Mouse (Mus musculus) brown adipose tissue, adult 24 weeks (tissue): ENCODE results near the gene Mmp9. TPM values are rescaled to one million over a fixed set of nuclear protein-coding genes. Genes with fewer than 3 reads are reported as not detected.

ENCODE experiments used
- H3K27ac ChIP-seq: fragments of 200-500 bp; replicated peaks from 2 replicates; pipeline ENCODE4 v1.5.1; 2012; ENCODE audit warnings: low read depth, mild to moderate bottlenecking, low read length
- H3K4me1 ChIP-seq: fragments of 200-500 bp; 2 replicates; pipeline ENCODE4 v1.6.1; 2012; ENCODE audit warnings: low read length, mixed read lengths; ENCODE audit not compliant: control insufficient read depth, insufficient read depth, insufficient read length
- H3K4me3 ChIP-seq: fragments of 200-500 bp; 2 replicates; pipeline ENCODE4 v1.5.1; 2012; ENCODE audit warnings: low read depth, mild to moderate bottlenecking, low read length, moderate library complexity; ENCODE audit not compliant: insufficient read depth
- polyA plus RNA-seq: library from polyadenylated mRNA; stranded (reverse); fragments of >200 nt; gene quantifications from 2 replicates; pipeline ENCODE4 v1.2.4, GENCODE M21; 2012; ENCODE audit not compliant: missing spikeins, insufficient read depth, insufficient read length

Mmp9 gene
- polyA plus RNA-seq, 1 experiment, result 6.9 TPM

DNA sequence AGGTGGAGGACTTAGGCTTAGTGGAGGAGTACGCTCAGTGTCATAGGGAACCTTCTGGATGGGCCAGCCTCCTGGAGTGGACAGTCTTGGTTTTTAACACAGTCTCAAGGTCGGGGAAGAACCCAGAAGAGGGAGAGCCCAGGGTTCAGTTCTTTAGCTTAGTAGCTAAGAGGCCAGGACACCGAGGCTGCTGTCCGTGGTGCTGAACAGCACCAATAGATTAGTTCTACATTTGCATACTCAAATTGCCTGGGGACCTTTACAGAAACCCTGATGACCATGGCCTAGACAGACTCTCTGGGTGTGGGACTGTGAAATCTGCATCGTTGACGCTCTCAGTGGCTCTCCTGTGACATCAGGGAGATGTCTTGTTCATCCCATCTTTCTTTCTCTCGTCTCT lies 39.2 kb downstream of the Mmp9 start:
- no peak overlapping the region for H3K4me3 ChIP-seq
- peaks cover 3% of the 10 kb centered on the region; the same call in 1 of the 2 replicates for H3K4me1 ChIP-seq
- H3K27ac ChIP-seq, result no peak overlapping the region

DNA sequence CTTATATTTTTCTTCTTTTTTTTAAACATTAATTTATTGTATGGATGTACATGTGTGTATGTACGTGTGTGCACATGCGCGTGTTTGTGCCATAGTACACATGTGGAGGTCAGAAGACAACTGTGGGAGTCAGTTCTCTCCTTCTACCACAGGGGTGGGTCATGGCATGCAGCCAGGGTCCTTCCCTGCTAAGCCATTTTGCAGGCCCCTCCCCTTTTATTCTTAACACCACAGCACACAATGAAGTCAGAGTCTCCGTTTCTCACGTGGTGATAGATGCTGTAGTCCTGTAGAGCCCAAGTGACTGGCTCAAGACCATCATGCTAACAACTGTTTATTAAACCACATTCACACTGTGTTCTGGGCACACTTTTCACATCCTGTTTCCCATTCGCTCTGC lies 45.4 kb downstream of the Mmp9 start:
- Histone ChIP-seq H3K4me3 (no peak overlapping the region), H3K27ac (no peak overlapping the region)

DNA sequence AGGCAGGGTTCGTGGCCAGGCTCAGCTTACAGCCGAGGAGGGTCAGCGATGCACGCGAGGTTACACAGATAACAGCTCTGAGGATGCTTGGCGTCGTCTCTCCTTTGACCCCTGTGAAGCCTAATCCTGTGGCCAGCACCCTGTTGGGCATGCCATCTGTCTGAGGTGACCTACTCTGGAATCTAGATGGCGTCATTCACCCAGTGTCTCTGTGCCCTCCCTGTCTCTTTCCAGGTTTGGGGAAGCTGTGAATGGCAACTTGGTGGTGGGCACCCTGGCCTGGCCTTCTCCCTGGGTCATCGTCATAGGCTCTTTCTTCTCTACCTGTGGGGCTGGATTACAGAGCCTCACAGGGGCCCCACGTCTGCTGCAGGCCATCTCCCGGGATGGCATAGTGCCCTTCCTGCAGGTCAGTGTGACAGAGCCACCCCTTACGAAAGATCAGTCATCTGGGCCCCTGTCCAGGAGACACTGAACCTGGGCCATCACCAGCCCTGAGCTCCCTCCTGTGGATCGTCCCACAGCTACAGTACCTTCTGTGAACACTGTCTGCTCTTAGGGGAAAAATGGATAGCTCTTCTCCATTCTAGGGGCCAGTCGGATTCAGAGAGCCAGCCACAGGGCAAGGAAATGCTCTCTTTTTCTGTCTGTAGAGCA lies 45.9 kb downstream of the Mmp9 start:
- no peak overlapping the region for H3K4me3 ChIP-seq
- H3K27ac ChIP-seq, result no peak overlapping the region
- peaks cover 5% of the 10 kb centered on the region; the same call in 1 of the 2 replicates for H3K4me1 ChIP-seq

More for the DNA sequence above, 45.4 kb downstream of the Mmp9 start:
- H3K4me1 ChIP-seq, result peaks cover 5% of the 10 kb centered on the region; the same call in 1 of the 2 replicates

DNA sequence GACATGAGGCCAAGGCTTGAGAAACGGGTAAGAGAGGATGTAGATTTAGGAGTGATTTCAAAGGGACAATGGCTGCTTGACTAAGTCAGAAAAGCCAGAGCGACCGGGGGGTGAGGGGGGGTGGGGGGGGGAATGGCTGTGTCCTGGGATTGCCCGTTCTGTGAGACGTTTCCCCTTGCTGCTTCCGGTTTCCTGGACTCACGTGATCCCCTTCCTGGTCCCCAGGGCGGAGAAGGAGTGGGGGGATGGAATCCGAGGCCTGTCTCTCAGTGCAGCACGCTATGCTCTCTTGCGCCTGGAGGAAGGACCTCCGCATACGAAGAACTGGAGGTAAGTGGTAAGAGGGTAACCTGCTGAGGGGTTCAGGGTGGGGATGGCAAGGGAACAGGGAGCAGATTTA lies 48.2 kb downstream of the Mmp9 start:
- peak overlapping the region; percentile 41 for H3K4me3 ChIP-seq
- H3K4me1 ChIP-seq, result peaks cover 5% of the 10 kb centered on the region; the same call in 1 of the 2 replicates
- peak overlapping the region; percentile 49; the same call in 1 of the 2 replicates for H3K27ac ChIP-seq

DNA sequence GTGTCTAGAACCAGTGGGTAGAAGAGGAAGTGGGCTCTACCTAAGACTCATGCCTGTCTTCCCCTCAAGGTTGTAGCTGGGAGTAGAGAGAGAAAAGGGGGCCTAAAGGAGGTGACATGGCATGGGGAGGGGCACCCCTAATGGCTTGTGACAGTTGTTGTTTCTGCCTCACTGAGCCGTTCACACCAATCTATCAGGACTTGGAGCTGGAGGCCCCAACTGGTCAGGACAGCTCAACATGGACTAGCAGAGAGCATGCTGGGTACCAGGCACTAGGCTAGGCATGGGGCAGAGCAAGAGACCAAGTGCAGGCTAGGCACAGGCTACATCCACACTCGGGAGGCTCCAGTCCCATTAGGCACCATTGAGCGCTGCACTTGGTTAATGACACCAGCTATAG lies 50.5 kb downstream of the Mmp9 start:
- H3K4me3 ChIP-seq, result no peak overlapping the region
- H3K27ac ChIP-seq, result no peak overlapping the region
- 0 out of 2 replicates have a peak, but pooled peaks cover 2% of the 10 kb centered on the region for H3K4me1 ChIP-seq

DNA sequence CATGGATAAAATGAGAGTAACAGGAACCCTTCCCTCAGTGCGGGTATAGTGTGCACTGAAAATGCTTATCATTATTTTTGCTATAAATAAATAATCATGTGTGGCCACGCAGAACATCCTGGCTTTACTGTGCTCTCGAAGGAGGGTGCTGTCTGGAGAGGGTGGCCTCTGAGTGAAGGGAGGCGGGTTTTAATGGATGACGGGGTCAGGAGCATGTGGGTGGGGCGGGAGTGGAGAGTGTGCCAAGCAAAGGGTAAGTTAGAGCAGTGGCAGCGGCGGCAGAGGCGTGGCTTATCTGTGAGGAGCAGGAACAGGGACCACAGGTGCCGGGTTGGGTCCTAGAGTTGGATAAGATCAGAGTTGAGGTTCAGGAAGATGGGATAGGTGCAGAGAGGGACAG lies 51.2 kb downstream of the Mmp9 start:
- Histone ChIP-seq H3K4me1 (0 out of 2 replicates have a peak, but pooled peaks cover 2% of the 10 kb centered on the region), H3K4me3 (no peak overlapping the region), H3K27ac (no peak overlapping the region)

DNA sequence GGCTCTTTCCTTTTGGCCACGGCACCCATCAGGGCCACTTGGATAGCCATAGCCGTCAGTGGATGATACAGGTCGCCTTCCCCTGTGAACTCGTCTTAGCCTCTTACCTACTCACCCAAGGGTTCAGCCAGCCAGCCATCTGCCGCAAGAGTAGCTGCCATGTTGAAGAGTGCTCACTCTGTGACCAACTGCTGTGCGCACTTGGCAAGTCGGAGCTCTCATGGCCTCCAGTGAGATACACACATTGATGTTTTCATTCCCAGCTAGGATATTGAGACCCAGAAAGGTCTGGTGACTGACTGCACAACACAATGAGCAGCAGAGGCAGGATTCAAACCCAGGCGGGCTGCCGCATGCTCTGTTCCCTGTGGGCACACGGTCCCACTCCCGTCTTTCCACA lies 53.6 kb downstream of the Mmp9 start:
- H3K4me1 ChIP-seq, result no peaks in the 10 kb centered on the region; the same call in 1 of the 2 replicates
- no peak overlapping the region for H3K27ac ChIP-seq
- no peak overlapping the region for H3K4me3 ChIP-seq

DNA sequence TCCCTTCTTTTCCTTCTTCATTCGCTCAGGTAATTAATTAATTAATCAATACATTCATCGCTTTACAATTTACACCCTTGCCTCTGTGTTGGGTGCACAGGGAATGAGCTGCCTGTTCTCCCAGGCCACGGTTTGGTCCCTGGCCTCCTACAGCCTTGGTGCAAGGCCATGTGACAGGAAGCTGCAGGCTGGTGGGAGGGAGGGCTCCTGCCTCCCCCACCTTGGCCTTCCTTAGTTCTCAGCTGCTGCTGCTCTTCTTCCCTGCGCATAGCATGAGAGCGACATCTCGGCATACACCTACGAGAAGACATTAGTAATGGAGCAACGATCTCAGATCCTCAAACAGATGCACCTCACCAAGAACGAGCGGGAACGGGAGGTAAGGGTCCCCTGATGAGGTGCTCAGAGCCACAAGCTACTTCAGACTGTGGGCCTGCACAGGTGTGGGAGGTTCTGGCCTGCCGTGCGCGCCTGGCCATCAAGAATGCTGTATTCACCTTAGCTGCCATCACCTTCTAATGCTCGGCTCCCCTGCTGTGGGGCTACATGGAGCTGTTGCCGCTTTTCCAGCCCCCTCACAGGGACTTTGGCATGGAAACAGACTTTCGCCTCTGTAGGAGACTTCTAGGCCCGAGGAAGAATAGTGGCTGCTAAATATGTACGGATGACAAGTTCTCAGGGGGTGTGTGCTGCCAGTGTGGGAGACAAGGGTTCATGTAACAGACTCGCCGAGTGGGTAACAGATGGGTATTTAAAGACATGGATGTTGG lies 54.3 kb downstream of the Mmp9 start:
- Histone ChIP-seq H3K27ac (no peak overlapping the region), H3K4me3 (no peak overlapping the region), H3K4me1 (no peaks in the 10 kb centered on the region; the same call in 1 of the 2 replicates)

DNA sequence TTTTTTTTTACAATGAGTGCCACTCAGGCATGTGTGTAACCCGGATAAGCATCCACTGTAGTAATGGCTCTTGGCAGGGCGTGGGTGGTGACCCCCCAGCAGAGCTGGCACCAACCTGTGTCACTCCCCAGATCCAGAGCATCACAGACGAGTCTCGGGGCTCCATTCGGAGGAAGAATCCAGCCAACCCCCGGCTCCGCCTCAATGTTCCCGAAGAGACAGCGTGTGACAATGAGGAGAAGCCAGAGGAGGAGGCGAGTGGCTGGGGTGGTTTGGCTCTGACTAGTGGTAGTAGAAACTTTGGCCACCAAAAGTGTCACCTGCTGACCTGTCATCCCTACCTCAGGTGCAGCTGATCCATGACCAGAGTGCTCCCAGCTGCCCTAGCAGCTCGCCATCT lies 55.4 kb downstream of the Mmp9 start:
- Histone ChIP-seq H3K4me1 (no peaks in the 10 kb centered on the region; the same call in 1 of the 2 replicates), H3K27ac (no peak overlapping the region), H3K4me3 (no peak overlapping the region)

DNA sequence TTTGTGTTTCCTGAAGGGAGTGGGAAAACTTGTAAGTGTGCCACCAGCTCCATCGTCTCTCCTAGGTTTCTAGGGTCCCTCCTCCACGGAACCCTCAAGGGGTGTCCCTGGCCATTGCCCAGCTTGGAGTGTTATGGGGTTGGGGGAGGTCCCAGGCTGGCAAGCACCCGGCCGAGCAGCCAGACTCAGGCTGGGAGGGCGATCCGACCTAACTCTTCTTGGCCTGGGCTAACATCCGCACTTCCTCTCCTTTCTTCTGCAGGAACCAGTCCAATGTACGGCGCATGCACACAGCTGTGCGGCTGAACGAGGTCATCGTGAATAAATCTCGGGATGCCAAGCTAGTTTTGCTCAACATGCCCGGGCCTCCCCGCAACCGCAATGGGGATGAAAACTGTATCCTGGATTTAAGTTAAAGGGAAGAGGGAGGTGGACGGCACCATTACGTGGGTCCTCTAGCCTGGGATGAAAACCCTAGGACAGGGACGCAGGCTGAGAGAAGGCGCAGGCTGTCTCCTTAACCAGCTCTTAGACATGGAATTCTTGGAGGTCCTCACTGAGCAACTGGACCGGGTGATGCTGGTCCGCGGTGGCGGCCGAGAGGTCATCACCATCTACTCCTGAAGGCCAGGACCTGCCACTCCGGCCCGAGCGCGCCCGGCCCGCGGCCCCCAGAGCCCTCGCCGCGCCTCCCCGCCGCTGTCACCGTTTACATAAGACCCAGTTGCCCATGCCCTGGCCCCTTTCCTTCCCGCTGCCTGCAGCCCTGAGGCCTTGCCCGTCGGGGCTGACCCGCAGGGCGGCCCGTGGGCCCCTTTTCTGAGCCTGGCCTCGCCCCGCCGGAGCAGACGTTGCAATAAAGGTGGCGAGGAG lies 56.5 kb downstream of the Mmp9 start:
- Histone ChIP-seq H3K27ac (no peak overlapping the region), H3K4me3 (peak overlapping the region; percentile 44), H3K4me1 (no peaks in the 10 kb centered on the region; the same call in 1 of the 2 replicates)

DNA sequence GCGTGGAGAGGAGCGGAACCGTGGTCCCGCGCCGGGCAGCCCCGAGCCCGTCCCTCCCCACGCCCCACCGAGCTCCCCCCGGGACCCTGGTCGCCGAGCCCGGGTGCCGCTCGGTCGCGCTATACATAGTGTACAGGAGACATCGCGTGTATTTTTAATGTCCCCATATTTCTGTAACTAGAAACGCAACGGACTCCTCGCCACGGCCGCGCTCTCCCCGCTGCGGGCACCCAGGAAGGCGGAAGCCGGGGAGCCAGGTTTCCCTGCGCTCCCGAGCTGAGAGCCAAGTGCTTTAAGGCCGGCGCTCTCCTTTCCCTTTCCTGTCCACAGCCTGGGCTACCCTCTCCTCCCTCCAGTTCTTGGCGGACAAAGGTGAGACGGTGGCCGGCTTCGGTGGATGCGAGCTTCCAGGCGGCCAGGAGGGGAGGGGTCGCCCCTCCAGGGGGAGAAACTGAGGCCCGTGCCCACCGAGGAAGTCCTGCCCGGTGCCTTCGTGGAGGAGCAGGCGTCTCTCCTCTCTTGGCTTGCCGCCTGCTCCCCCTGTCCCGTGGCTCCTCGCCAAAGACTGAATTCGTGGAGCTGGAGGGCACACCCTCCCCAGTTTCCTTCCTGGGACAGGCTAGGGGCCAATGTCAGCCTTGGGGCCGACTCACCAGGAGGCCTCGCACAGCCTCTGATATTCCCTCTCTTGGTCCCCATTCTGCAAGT lies 57.3 kb downstream of the Mmp9 start:
- H3K4me3 ChIP-seq, result peak overlapping the region; percentile 44
- H3K4me1 ChIP-seq, result no peaks in the 10 kb centered on the region; the same call in 1 of the 2 replicates
- H3K27ac ChIP-seq, result no peak overlapping the region

DNA sequence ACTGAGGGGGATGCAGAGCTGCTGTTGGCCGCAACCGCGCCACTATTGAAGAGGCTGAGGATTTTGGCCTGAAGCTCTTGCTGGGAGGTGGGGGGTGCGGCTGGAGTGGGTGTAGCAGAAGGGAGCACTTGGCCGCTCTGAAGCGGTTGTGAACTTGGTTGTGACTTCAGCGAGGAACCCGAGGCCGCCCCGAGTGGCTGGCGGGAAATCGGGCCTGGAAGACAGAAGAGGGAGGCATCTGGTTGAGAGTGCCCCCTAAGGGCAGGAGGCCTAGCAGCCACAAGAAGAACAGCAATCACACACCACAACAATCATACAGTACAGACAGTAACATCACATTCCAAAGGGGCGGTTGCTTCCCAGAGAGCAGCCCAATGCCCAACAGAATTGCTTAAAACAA lies 61.4 kb downstream of the Mmp9 start:
- Histone ChIP-seq H3K27ac (no peak overlapping the region), H3K4me3 (no peak overlapping the region), H3K4me1 (no peaks in the 10 kb centered on the region; the same call in 1 of the 2 replicates)

DNA sequence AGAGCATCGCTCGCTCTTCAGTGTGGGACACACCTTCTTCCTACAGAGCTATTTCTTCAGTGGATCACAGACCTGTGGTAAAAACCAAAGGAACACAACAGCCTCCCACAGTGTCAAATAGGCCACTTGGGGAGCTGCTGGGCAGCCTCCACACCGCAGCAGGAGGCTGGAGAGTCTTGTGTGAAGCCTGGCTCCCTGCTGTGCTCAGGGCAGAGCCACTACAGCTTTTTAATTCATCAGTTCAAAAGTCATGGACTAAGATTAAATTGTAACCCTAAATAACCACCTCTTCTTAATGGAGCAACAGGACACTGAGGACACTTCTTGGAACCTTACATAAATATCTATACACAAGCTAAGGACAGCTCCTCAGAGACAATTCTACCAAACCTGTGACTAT lies 62.5 kb downstream of the Mmp9 start:
- H3K4me3 ChIP-seq, result no peak overlapping the region
- no peak overlapping the region for H3K27ac ChIP-seq
- no peaks in the 10 kb centered on the region; the same call in 1 of the 2 replicates for H3K4me1 ChIP-seq

DNA sequence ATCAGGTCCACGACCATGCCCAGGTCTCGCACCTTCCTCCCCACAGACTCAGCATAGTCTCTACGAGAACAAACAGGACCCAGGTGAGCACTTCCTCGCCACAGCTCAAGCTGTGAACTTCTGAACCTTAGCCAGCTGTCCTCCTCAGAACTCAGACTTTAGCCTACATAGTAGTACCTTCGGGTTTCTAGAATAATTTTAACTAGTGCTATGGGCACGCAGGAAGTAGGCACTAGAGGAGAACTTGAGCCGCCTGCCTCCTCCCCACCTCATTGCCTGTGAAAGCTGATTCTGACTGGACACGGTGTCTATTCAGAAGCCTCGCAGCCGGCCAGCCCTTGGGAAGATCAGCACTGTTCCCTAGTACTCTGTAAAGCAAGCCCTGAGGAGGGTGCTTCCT lies 63.7 kb downstream of the Mmp9 start:
- Histone ChIP-seq H3K4me3 (no peak overlapping the region), H3K27ac (no peak overlapping the region), H3K4me1 (no peaks in the 10 kb centered on the region)
